Mouse (Mus musculus) neural tube, embryonic 13.5 days (tissue): Measurements from ENCODE around the gene Rbfox1. TPM values are rescaled to one million over a fixed set of nuclear protein-coding genes. Genes with fewer than 3 reads are reported as not detected.

Experiments
- ATAC-seq: fragments of 200-750 bp; cut with Nextera tagmentation; 2 replicates; pipeline ENCODE4 v1.8.0; 2017; ENCODE audit warnings: low read depth, mild to moderate bottlenecking, moderate TSS enrichment, moderate library complexity
- H3K27ac ChIP-seq: fragments of 300-500 bp; sonication (generic); replicated peaks from 2 replicates; pipeline ENCODE4 v1.5.1; 2015; ENCODE audit warnings: moderate library complexity, mild to moderate bottlenecking, inconsistent platforms
- H3K27me3 ChIP-seq: fragments of 300-500 bp; sonication (generic); 2 replicates; pipeline ENCODE4 v1.6.1; 2015; ENCODE audit warnings: mild to moderate bottlenecking, inconsistent platforms
- H3K36me3 ChIP-seq: fragments of 300-500 bp; sonication (generic); 2 replicates; pipeline ENCODE4 v1.6.1; 2015; ENCODE audit warnings: mild to moderate bottlenecking, inconsistent platforms
- H3K4me1 ChIP-seq: fragments of 300-500 bp; sonication (generic); replicated peaks from 2 replicates; pipeline ENCODE4 v1.6.1; 2015; ENCODE audit warnings: inconsistent platforms
- H3K4me2 ChIP-seq: fragments of 300-500 bp; sonication (generic); 2 replicates; pipeline ENCODE4 v1.6.1; 2015; ENCODE audit warnings: inconsistent platforms, mild to moderate bottlenecking, moderate library complexity
- H3K4me3 ChIP-seq: fragments of 300-500 bp; sonication (generic); 2 replicates; pipeline ENCODE4 v1.5.1; 2015; ENCODE audit warnings: mild to moderate bottlenecking, inconsistent platforms
- H3K9ac ChIP-seq: fragments of 300-500 bp; sonication (generic); 2 replicates; pipeline ENCODE4 v1.6.1; 2015; ENCODE audit warnings: moderate library complexity, mild to moderate bottlenecking, inconsistent platforms
- H3K9me3 ChIP-seq: fragments of 300-500 bp; sonication (generic); 2 replicates; pipeline ENCODE4 v1.6.1; 2016; ENCODE audit warnings: inconsistent platforms
- WGBS: fragments of 180-500 bp; shearing (Covaris S2); methylation state at CpG from one replicate; pipeline ENCODE4 v1.1.7; 2015; 5-methylcytosine and 5-hydroxymethylcytosine counted together
- polyA plus RNA-seq: library from polyadenylated mRNA; unstranded; fragments of >200 nt; fragmentation: Nextera tagmentation; extraction: Ambion mirVana; gene quantifications from 2 replicates; pipeline ENCODE4 v1.2.1, GENCODE M21; 2015

Rbfox1 gene
- polyA plus RNA-seq, result 229 and 241 TPM in 2 replicates

DNA sequence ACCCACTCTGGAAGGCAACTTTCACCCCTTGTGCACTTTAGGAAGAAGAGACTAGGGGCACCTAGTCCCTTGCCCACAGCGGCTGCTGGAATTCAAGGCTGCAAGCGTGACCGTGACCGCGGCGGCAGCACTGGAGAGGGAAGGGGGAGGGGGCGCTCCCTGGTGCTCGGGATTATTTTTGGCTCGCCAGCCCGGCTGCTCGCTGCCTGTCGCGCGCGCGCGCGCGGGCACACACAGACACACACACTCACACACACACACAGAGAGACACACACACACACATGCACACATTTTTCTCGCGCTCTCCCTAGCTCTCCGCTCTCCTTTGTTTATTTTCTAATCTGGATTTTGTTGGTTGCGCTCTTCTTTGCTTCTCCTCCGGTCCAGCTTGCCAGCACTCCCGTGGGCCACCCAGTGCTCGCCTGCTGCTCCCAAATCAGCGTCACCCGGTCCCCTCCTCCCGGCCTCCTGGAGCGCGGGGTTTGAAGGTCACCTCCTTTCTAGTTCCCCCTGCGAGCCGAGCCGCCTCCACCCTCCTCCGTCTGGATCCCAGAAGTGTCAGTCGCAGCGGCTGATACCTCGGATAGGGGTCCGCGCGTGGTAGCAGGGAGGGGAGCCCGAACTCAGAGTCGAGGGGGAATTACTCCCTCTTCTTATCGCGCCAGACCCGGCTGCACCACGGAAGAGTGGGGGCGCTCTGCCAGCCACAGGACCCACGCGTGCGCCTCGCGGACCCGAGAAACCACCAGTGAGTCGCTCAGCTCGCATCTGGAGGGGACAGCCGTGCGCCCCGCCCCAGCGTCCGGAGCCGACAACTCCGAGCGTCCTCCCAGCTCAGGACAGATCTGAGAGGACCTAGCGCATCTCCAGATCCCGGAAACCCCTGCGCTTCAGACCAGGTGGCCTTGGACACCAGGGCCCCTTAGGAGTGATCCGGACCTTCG is at the start of gene Rbfox1:
Gene Rbfox1, plus strand, starts transcription at position 610 of the 944 bp plus-strand sequence.
- peak within 1 kb of the TSS; percentile 43; the same call in 1 of the 2 replicates for H3K27ac ChIP-seq
- ATAC-seq, result peak; percentile 78
- H3K36me3 ChIP-seq, result no peaks in the 10 kb centered on the region
- no peaks in the 10 kb centered on the region for H3K9me3 ChIP-seq
- H3K9ac ChIP-seq, result peak within 1 kb of the TSS; percentile 78
- peaks cover 50% of the 10 kb centered on the region for H3K27me3 ChIP-seq
- H3K4me3 ChIP-seq, result peak within 1 kb of the TSS; percentile 59
- H3K4me2 ChIP-seq, result peak within 1 kb of the TSS; percentile 80
- peaks cover 23% of the 10 kb centered on the region for H3K4me1 ChIP-seq
- WGBS, result under 1% methylated on average over 69 of the region's 69 CpGs

GRCm38 (mm10) chr16:5836744-5837143 is 48.4 kb upstream of the Rbfox1 start:
- Histone ChIP-seq H3K4me1 (no peaks in the 10 kb centered on the region), H3K9me3 (no peaks in the 10 kb centered on the region), H3K36me3 (no peaks in the 10 kb centered on the region), H3K4me3 (no peak overlapping the region), H3K9ac (no peak overlapping the region), H3K27ac (no peak overlapping the region), H3K27me3 (no peaks in the 10 kb centered on the region), H3K4me2 (no peak overlapping the region)
- no peak for ATAC-seq
- 93% methylated on average over 2 of the region's 2 CpGs for WGBS

DNA sequence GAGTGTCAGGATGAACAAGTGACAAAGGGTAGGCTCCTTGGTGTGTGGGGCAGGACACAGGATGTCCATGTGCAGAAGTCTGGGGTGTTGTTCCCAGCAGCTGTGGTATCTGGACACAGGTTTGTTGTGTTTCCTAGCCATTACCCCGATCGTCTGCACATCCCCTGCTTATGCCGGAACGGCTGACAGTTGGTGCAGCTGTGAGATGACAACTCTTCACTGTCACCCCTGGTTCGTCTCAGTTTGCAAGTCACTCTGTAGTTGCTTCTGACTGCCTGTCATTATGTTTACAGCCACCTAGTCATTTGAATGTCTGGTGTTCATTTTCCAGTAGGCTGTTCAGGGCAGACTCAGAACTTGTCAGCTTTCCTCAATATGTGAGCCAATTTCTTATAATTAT is 44.0 kb upstream of the Rbfox1 start:
- 0 out of 2 replicates have a peak, but pooled peaks cover 3% of the 10 kb centered on the region for H3K9me3 ChIP-seq
- no peak overlapping the region for H3K4me2 ChIP-seq
- no peak overlapping the region for H3K4me3 ChIP-seq
- H3K36me3 ChIP-seq, result no peaks in the 10 kb centered on the region
- no peaks in the 10 kb centered on the region for H3K4me1 ChIP-seq
- WGBS, result 81% methylated on average over 5 of the region's 5 CpGs
- no peak overlapping the region for H3K27ac ChIP-seq
- H3K9ac ChIP-seq, result no peak overlapping the region
- ATAC-seq, result no peak
- H3K27me3 ChIP-seq, result no peaks in the 10 kb centered on the region

DNA sequence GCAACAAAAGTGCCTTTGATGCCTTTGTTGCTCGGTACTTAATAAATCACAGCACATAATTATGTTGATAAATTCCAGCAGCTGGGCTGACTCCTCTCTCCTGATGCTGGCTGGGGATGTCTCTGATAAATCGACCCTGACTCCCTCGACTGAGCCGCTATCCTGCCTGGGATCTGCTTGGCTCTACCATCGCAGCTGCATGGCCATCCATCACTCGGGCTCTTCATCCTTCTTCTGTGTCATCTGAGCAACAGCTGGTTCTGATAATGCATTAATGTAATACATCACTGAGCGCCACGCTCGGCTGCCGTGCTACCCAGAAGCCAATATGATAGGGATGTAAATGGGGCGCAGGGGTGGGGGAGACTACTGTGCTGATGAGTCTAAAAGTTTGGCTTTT is 39.5 kb upstream of the Rbfox1 start:
- 58% methylated on average over 11 of the region's 11 CpGs for WGBS
- Histone ChIP-seq H3K9ac (no peak overlapping the region), H3K27ac (no peak overlapping the region), H3K4me1 (no peaks in the 10 kb centered on the region), H3K27me3 (no peaks in the 10 kb centered on the region), H3K4me3 (no peak overlapping the region), H3K4me2 (no peak overlapping the region), H3K36me3 (no peaks in the 10 kb centered on the region), H3K9me3 (0 out of 2 replicates have a peak, but pooled peaks cover 3% of the 10 kb centered on the region)
- ATAC-seq, result no peak

DNA sequence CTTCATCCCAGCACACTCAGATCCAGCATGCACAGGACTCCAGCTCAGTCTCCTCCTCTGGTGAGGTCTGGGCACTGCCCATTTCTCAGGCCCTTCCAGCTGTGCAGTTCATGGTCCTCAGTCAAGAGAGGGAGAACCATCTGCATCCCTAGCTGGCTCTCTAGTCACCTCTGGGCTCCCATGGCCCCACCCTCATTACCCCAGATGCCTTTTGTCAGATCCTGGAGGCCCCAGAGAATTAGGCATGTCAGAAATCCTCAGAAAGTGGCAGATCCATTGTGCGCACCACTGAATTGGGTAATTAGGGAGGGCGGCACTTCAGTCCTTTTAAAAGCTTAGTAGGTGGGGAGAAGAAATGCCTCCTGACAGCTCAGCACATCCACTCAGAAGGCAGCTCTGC is 32.1 kb upstream of the Rbfox1 start:
- Histone ChIP-seq H3K4me1 (no peaks in the 10 kb centered on the region), H3K27me3 (no peaks in the 10 kb centered on the region), H3K36me3 (no peaks in the 10 kb centered on the region), H3K9ac (no peak overlapping the region), H3K27ac (no peak overlapping the region), H3K9me3 (no peaks in the 10 kb centered on the region), H3K4me3 (no peak overlapping the region), H3K4me2 (no peak overlapping the region)
- WGBS, result 22% methylated on average over 2 of the region's 2 CpGs
- ATAC-seq, result no peak

DNA sequence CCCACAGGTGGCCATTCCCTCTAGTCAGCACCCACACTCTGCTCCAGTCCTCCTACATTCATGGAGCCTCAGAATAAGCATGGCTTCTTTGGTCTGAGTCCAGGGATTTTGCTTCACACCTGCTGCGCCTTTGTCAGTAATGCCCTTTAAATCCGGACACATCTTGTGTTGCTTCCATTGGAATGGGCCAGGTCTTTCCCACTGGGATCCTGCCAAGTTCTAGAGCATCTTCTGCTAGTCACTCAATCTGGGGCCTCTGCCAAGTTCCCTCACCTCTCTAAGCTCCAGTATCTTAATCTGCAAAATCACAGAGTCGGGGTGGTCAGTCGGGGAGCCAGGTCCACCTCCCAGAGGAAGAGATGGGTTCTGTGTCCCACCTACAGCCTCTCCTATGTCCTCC is 20.8 kb upstream of the Rbfox1 start:
- H3K4me2 ChIP-seq, result no peak overlapping the region
- H3K27ac ChIP-seq, result no peak overlapping the region
- no peak for ATAC-seq
- H3K4me3 ChIP-seq, result no peak overlapping the region
- H3K4me1 ChIP-seq, result no peaks in the 10 kb centered on the region
- no peaks in the 10 kb centered on the region for H3K27me3 ChIP-seq
- H3K36me3 ChIP-seq, result no peaks in the 10 kb centered on the region
- H3K9me3 ChIP-seq, result no peaks in the 10 kb centered on the region
- H3K9ac ChIP-seq, result no peak overlapping the region
- WGBS, result 93% methylated on average over 4 of the region's 4 CpGs

DNA sequence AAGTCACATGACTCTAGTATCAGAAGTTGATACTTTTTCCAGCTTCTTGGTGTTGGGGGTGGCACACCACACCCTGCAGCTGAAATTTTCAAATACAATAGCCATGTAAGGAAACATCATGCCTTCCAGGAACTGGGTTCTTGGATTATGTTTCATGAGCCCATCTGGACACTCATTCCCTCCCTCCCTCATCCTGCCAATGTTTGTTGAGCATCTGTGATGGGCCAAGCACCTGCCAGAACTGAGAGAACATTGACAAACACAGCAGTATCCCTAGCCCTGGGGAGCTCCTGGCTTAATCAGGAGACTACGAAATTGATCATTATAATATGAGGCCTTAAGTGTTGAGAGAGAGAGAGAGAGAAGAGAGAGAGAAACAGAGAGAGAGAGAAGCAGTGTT is 18.2 kb upstream of the Rbfox1 start:
- no peak overlapping the region for H3K9ac ChIP-seq
- no peak overlapping the region for H3K27ac ChIP-seq
- ATAC-seq, result no peak
- 56% methylated on average over 1 of the region's 1 CpGs for WGBS
- no peak overlapping the region for H3K4me3 ChIP-seq
- H3K36me3 ChIP-seq, result no peaks in the 10 kb centered on the region
- no peaks in the 10 kb centered on the region for H3K9me3 ChIP-seq
- H3K4me2 ChIP-seq, result no peak overlapping the region
- no peaks in the 10 kb centered on the region for H3K27me3 ChIP-seq
- no peaks in the 10 kb centered on the region for H3K4me1 ChIP-seq

GRCm38 (mm10) chr16:5870391-5870790 is 14.8 kb upstream of the Rbfox1 start:
- 56% methylated on average over 3 of the region's 3 CpGs for WGBS
- Histone ChIP-seq H3K27ac (no peak overlapping the region), H3K9me3 (no peaks in the 10 kb centered on the region), H3K4me3 (no peak overlapping the region), H3K36me3 (no peaks in the 10 kb centered on the region), H3K27me3 (no peaks in the 10 kb centered on the region), H3K4me2 (no peak overlapping the region), H3K9ac (no peak overlapping the region), H3K4me1 (no peaks in the 10 kb centered on the region)
- ATAC-seq, result no peak

GRCm38 (mm10) chr16:5881820-5882219 is 3.3 kb upstream of the Rbfox1 start:
- no peak overlapping the region for H3K4me3 ChIP-seq
- 0% methylated on average over 4 of the region's 4 CpGs for WGBS
- no peak overlapping the region for H3K27ac ChIP-seq

GRCm38 (mm10) chr16:5885690-5886050 is 515 bp downstream of the Rbfox1 start:
- Histone ChIP-seq H3K9me3 (no peaks in the 10 kb centered on the region), H3K4me2 (peak overlapping the region; percentile 80), H3K9ac (peak overlapping the region; percentile 78), H3K27me3 (peaks cover 45% of the 10 kb centered on the region), H3K4me3 (peak overlapping the region; percentile 59), H3K4me1 (peaks cover 23% of the 10 kb centered on the region), H3K27ac (no peak overlapping the region), H3K36me3 (no peaks in the 10 kb centered on the region)
- 6% methylated on average over 15 of the region's 15 CpGs for WGBS
- ATAC-seq, result 0 out of 2 replicates have a peak, but pooled peaks have one; percentile 6

More at GRCm38 (mm10) chr16:5881820-5882219, 3.3 kb upstream of the Rbfox1 start:
- Histone ChIP-seq H3K9ac (no peak overlapping the region), H3K4me1 (peaks cover 23% of the 10 kb centered on the region), H3K36me3 (no peaks in the 10 kb centered on the region), H3K9me3 (no peaks in the 10 kb centered on the region), H3K27me3 (peaks cover 44% of the 10 kb centered on the region), H3K4me2 (no peak overlapping the region)
- no peak for ATAC-seq

DNA sequence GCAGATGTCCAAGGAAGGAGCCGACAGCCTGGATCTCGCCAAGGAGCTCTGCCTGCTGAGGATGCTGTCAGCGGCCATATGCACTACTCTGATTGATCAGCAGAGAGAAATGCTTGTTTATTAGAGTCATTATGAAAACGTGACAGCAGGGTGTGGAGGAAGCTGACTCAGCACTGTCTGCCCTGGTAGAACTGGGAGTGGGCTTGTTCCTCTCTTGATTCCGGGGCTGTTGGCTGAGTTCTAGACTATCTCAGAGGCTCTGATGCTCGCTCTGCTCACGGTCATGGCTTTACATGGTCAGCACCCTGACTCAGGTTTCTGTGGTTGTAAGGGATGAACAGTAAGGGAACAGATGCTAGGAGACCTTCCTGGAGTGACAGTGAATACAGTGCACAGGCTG is 10.4 kb downstream of the Rbfox1 start:
- no peak overlapping the region for H3K4me2 ChIP-seq
- ATAC-seq, result no peak
- no peak overlapping the region for H3K4me3 ChIP-seq
- H3K27ac ChIP-seq, result no peak overlapping the region
- no peaks in the 10 kb centered on the region for H3K9me3 ChIP-seq
- no peaks in the 10 kb centered on the region for H3K36me3 ChIP-seq
- H3K4me1 ChIP-seq, result no peaks in the 10 kb centered on the region
- WGBS, result 67% methylated on average over 7 of the region's 7 CpGs
- no peak overlapping the region for H3K9ac ChIP-seq
- no peaks in the 10 kb centered on the region for H3K27me3 ChIP-seq

- no peak; the same call in 1 of the 2 replicates for ATAC-seq
- H3K4me1 ChIP-seq, result no peaks in the 10 kb centered on the region
- no peaks in the 10 kb centered on the region for H3K36me3 ChIP-seq
- no peak overlapping the region for H3K4me3 ChIP-seq
- no peaks in the 10 kb centered on the region for H3K27me3 ChIP-seq
- H3K9ac ChIP-seq, result no peak overlapping the region
- 52% methylated on average over 2 of the region's 2 CpGs for WGBS
- H3K27ac ChIP-seq, result no peak overlapping the region
- no peaks in the 10 kb centered on the region for H3K9me3 ChIP-seq
- no peak overlapping the region for H3K4me2 ChIP-seq
Observed at GRCm38 (mm10) chr16:5898330-5898729, 13.2 kb downstream of the Rbfox1 start.
